Mouse (Mus musculus) lung, embryonic 16.5 days (tissue): ENCODE results near the gene Ccdc92b. TPM values are rescaled to one million over a fixed set of nuclear protein-coding genes. Genes with fewer than 3 reads are reported as not detected.
"Not testable (repeated sequence)": the region's sequence is repeated elsewhere in the genome, so short reads cannot be mapped to it uniquely, and the experiment has no call there.

Experiments used
- ATAC-seq: fragments of 200-750 bp; cut with Nextera tagmentation; 2 replicates; pipeline ENCODE4 v1.8.0; 2017; ENCODE audit warnings: low read depth, mild to moderate bottlenecking, moderate library complexity
- H3K27ac ChIP-seq: fragments of 300-500 bp; sonication (generic); 2 replicates; pipeline ENCODE4 v1.5.1; 2014; ENCODE audit warnings: mild to moderate bottlenecking, control low read depth, low read length
- H3K27me3 ChIP-seq: fragments of 300-500 bp; sonication (generic); 2 replicates; pipeline ENCODE4 v1.6.1; 2014; ENCODE audit warnings: low read depth, low read length, mixed read lengths; ENCODE audit not compliant: control insufficient read depth, insufficient read depth
- H3K36me3 ChIP-seq: fragments of 300-500 bp; sonication (generic); 2 replicates; pipeline ENCODE4 v1.6.1; 2014; ENCODE audit warnings: low read length; ENCODE audit not compliant: control insufficient read depth, insufficient read depth
- H3K4me1 ChIP-seq: fragments of 300-500 bp; sonication (generic); replicated peaks from 2 replicates; pipeline ENCODE4 v1.6.1; 2014; ENCODE audit warnings: low read length, mixed read lengths; ENCODE audit not compliant: control insufficient read depth, insufficient read depth
- H3K4me2 ChIP-seq: fragments of 300-500 bp; sonication (generic); 2 replicates; pipeline ENCODE4 v1.6.1; 2014; ENCODE audit warnings: low read depth, low read length, control low read depth
- H3K4me3 ChIP-seq: fragments of 300-500 bp; sonication (generic); 2 replicates; pipeline ENCODE4 v1.5.1; 2014; ENCODE audit warnings: mild to moderate bottlenecking, low read length, control low read depth
- H3K9ac ChIP-seq: fragments of 300-500 bp; sonication (generic); 2 replicates; pipeline ENCODE4 v1.6.1; 2014; ENCODE audit warnings: low read length, control low read depth
- H3K9me3 ChIP-seq: fragments of 300-500 bp; sonication (generic); 2 replicates; pipeline ENCODE4 v1.6.1; 2016; ENCODE audit warnings: low read length; ENCODE audit not compliant: control insufficient read depth
- WGBS: fragments of 180-500 bp; shearing (Covaris S2); extraction: QIAGEN DNeasy Blood & Tissue Kit; methylation state at CpG from one replicate; pipeline ENCODE4 v1.1.7; 2014; 5-methylcytosine and 5-hydroxymethylcytosine counted together
- polyA plus RNA-seq: library from polyadenylated mRNA; unstranded; fragments of >200 nt; fragmentation: Nextera tagmentation; extraction: Ambion mirVana; gene quantifications from 2 replicates; pipeline ENCODE4 v1.2.1, GENCODE M21; 2015

Ccdc92b gene
- 0.33 and 0.53 TPM in 2 replicates for polyA plus RNA-seq

DNA sequence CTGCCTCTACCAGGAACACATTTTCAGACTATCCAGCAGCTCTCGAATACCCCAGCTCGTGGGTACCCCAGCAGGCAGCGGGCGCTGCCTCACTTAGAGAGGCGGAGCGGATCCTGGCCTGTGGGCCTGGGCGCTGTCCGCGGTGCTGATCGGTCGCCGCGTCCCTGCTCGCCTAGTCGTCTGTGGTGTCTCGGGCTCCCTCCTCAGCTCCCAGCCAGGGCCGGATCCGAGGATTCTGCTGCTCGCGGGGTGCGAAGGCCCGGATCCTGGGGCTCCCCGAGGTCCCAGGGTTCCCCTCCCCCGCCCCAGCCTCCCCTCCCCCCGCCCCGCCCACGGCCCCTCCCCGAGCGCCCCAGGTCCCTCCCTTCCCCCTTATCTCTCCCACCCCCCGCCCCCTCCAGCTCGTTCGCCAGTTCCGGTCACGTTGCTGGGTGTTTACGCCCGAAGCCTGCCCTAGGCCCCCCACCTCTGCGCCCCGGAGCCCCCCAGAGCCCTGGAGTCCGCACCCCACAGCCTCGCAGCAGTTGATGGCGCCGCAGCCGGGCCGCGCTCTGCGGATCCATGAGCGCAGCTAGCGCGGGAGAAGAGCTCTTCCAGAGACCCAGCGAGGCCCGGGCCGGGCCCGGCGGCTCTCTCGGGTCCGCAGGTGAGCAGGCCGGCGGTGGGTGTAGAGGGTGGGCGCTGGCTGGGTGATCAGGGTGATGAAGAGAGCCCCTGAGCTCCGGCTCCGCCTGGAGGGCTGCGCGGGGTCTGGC lies at the start of gene Ccdc92b:
TSS of gene Ccdc92b (plus strand) at position 405 of the 755 bp plus-strand sequence.
- 2% methylated on average over 42 of the region's 63 CpGs for WGBS
- Histone ChIP-seq H3K4me1 (peaks cover 5% of the 10 kb centered on the region; the same call in 1 of the 2 replicates), H3K9me3 (no peaks in the 10 kb centered on the region), H3K9ac (no peak within 1 kb of the TSS), H3K4me2 (peak within 1 kb of the TSS; percentile 43), H3K27ac (no peak within 1 kb of the TSS), H3K36me3 (no peaks in the 10 kb centered on the region), H3K27me3 (peaks cover 21% of the 10 kb centered on the region), H3K4me3 (peak within 1 kb of the TSS; percentile 27)
- ATAC-seq, result peak; percentile 93

DNA sequence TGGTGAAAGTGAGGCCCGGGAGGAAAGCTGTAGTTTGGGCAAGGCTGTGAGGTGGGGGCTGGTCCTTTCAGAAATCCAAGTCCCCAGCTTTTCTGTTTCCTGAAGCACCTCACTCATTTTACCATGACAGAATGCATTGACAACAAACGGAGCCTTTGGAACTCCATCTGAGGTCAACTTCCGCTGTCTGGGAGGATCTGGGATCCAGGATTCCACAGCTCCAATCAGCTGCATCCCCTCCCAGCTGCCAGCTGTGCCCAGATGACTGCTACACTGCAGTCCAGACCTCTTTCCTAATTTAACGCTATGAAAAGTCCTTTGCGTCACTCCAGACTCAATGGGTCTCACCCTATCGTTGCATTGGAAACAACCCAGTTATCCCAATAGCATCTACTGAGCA lies 49.7 kb upstream of the Ccdc92b start:
- Histone ChIP-seq H3K36me3 (no peaks in the 10 kb centered on the region), H3K9ac (no peak overlapping the region), H3K27me3 (no peaks in the 10 kb centered on the region), H3K4me2 (no peak overlapping the region), H3K4me3 (no peak overlapping the region), H3K9me3 (no peaks in the 10 kb centered on the region), H3K27ac (no peak overlapping the region), H3K4me1 (peaks cover 11% of the 10 kb centered on the region; the same call in 1 of the 2 replicates)
- 44% methylated on average over 6 of the region's 6 CpGs for WGBS
- ATAC-seq, result peak; percentile 80

DNA sequence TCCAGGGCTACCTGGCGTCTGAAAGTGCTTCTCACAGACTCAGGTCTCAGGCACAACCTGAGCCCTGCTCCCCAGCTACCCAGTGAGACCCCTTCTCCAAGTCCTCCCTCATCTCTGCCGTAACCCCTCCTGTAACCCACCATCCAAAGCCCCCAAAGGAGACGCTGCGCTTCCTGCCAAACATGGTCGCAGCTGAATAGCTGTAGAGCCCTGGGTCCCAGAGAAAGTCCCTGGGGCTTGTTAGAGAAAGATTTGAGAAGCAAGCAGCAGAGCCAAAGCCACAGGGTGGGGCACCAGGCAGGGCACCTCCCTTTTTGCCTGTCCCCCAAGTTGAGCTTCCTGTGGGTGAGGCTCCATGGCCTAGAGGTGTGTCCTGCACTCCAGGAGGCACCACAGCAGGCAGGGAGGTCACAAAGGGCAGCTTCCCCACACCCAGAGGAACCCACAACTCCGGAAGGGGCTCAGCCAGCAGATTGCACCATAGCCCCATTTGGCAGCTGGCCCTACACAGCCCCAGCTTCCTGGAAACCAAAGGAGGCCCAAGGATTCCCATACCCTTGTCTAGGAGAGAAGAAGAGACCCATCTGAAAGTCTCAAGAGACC lies 46.8 kb upstream of the Ccdc92b start:
- Histone ChIP-seq H3K4me1 (peaks cover 11% of the 10 kb centered on the region; the same call in 1 of the 2 replicates), H3K4me2 (no peak overlapping the region), H3K9me3 (no peaks in the 10 kb centered on the region), H3K4me3 (no peak overlapping the region), H3K27me3 (no peaks in the 10 kb centered on the region), H3K27ac (no peak overlapping the region), H3K9ac (no peak overlapping the region), H3K36me3 (no peaks in the 10 kb centered on the region)
- peak; percentile 24; the same call in 1 of the 2 replicates for ATAC-seq
- 65% methylated on average over 6 of the region's 6 CpGs for WGBS

DNA sequence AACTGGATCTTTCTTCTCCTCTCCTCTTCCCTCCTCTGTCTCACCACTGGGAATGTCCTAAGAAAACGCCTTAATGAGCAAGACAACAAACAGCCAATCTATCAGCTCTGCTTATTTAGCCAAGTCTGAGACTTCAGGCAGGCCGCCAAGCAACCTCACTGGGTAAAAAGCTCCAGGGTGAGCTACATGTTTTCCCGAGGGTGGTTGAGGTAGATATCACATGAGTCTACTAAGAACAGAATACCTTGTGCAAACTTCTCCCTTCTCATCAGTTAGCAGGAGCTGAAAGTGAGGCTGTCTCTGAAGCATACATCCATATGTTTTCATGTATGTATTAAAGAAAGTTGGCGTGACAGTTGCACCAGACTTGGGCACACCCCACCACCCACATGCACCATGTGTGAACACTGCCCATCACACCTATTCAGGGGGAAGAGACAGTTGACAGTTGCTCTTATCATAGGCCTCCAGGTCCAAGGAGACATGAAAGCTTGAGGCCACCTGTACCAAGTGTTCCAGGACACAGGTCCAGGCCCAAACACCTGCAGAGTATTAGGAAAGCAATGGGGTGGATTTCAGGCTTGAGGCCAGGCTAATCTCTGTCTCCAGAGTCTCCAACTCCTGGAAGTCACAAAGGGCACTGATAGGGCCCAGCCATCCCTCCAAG lies 44.5 kb upstream of the Ccdc92b start:
- Histone ChIP-seq H3K9me3 (no peaks in the 10 kb centered on the region), H3K36me3 (no peaks in the 10 kb centered on the region), H3K9ac (no peak overlapping the region), H3K4me3 (no peak overlapping the region), H3K27me3 (no peaks in the 10 kb centered on the region), H3K4me1 (peaks cover 11% of the 10 kb centered on the region; the same call in 1 of the 2 replicates), H3K27ac (no peak overlapping the region), H3K4me2 (no peak overlapping the region)
- no peak for ATAC-seq
- 43% methylated on average over 4 of the region's 4 CpGs for WGBS

DNA sequence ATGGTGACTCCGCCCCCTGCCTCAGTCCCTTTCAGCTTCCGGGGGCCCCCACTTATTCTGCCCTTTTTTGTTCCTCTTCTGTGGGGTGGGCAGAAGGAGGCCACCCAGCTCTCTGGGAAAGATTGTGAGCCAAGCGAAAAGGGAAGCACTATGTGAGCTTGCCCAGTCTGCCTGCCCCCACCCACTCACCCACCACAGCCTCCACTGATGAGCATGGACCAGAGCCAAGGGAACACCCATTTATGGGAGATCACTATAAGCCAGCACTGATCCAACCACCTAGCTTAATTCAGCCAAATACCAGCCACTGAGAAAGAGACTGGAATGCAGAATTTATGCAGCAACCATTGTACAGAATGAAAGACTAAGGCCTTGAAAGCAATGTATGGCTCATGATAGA lies 43.5 kb upstream of the Ccdc92b start:
- Histone ChIP-seq H3K9ac (no peak overlapping the region), H3K4me3 (no peak overlapping the region), H3K27me3 (no peaks in the 10 kb centered on the region), H3K27ac (no peak overlapping the region), H3K4me1 (peaks cover 6% of the 10 kb centered on the region; the same call in 1 of the 2 replicates), H3K9me3 (no peaks in the 10 kb centered on the region), H3K36me3 (no peaks in the 10 kb centered on the region), H3K4me2 (no peak overlapping the region)
- 62% methylated on average over 3 of the region's 3 CpGs for WGBS
- no peak for ATAC-seq

DNA sequence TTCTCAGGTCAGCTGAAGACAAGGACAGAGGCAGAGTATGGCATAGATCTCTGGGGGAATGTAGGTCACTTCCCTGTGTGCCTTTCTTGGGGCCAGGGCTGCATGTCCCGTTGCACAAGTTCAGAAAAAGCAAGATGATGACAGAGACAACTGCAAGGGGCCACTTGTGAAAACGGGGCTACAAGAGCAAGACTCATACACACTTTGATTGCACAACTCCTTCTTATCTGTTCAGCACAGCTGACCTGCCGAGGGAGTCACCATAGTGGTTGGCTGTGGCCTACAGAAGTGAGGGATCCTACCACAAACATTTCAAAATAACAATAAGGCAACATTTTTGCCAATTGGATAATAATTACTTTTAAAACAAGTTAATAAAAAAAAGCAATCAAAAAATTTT lies 42.3 kb upstream of the Ccdc92b start:
- H3K4me3 ChIP-seq, result no peak overlapping the region
- no peak for ATAC-seq
- 27% methylated on average over 3 of the region's 3 CpGs for WGBS
- H3K9me3 ChIP-seq, result no peaks in the 10 kb centered on the region
- H3K27ac ChIP-seq, result no peak overlapping the region
- no peaks in the 10 kb centered on the region for H3K27me3 ChIP-seq
- no peak overlapping the region for H3K9ac ChIP-seq
- H3K36me3 ChIP-seq, result no peaks in the 10 kb centered on the region
- H3K4me1 ChIP-seq, result peaks cover 6% of the 10 kb centered on the region; the same call in 1 of the 2 replicates
- H3K4me2 ChIP-seq, result no peak overlapping the region

DNA sequence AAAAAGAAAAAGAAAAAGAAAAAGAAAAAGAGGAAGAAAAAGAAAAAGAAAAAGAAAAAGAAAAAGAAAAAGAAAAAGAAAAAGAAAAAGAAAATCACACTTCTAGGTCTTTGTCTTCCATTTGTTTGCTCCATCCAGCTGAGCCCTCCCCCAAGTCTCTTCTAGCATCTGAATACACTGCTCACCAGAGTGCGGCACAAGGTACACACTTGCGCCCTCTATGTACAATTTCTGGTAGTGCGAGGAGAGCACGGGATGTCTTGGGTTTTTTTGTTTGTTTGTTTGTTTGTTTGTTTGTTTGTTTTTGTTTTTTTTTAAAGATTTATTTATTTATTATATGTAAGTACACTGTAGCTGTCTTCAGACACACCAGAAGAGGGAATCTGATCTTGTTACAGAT lies 38.1 kb upstream of the Ccdc92b start:
- ATAC-seq, H3K36me3 ChIP-seq, H3K27ac ChIP-seq, H3K9ac ChIP-seq, H3K9me3 ChIP-seq, H3K4me3 ChIP-seq, H3K27me3 ChIP-seq, H3K4me1 ChIP-seq, H3K4me2 ChIP-seq: not testable (repeated sequence)
- 54% methylated on average over 4 of the region's 4 CpGs for WGBS

DNA sequence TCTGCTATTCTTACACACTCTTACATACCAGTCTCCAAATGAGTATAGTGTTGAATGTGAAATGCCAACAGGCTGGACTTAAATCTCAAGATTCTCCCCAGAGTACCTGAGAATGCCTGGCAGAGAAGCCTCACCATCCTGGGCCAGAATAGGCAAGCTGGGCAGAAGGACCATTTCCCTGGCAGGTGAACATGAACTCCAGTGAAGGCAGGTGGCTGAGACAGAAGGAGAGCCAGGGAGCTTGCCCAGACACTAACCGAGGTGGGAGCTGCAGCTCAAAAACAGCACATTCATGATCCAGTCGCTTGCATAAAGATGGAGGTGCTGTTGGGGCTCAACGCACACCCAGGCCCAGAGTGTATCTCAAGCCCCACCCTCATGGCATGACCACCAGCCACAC lies 36.9 kb upstream of the Ccdc92b start:
- Histone ChIP-seq H3K4me3 (no peak overlapping the region), H3K27ac (no peak overlapping the region), H3K9me3 (no peaks in the 10 kb centered on the region), H3K27me3 (no peaks in the 10 kb centered on the region), H3K36me3 (no peaks in the 10 kb centered on the region), H3K9ac (no peak overlapping the region), H3K4me2 (no peak overlapping the region), H3K4me1 (no peaks in the 10 kb centered on the region)
- ATAC-seq, result no peak
- 74% methylated on average over 3 of the region's 3 CpGs for WGBS

DNA sequence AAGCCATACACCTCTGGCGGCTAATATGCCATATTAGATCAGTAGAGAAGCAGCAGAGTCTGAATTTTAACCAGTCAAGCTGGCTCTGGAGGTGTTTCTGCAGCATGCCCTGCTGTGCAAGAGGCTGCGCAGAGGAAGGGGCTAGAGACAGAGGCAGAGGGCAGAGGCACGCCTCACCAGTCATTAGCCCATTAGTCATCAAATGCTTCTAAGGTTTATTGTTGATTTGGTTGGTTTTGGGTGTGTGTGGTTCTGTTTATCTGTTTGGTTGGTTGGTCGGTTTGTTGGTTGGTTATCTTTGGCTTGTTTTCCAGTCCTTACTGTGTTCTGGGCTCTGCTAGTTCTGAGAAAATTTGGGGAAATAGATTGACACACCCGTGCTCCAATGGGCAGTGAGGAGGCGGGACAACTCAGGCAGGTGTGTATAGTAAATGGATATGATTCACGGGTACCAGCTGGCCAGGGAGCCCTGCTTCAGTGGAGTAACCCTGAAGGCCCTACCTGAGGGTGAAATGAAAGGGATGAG lies 35.5 kb upstream of the Ccdc92b start:
- H3K4me2 ChIP-seq, result no peak overlapping the region
- H3K4me1 ChIP-seq, result no peaks in the 10 kb centered on the region
- H3K36me3 ChIP-seq, result no peaks in the 10 kb centered on the region
- no peak overlapping the region for H3K4me3 ChIP-seq
- H3K27me3 ChIP-seq, result peaks cover 14% of the 10 kb centered on the region
- no peak for ATAC-seq
- no peaks in the 10 kb centered on the region for H3K9me3 ChIP-seq
- no peak overlapping the region for H3K27ac ChIP-seq
- no peak overlapping the region for H3K9ac ChIP-seq
- 63% methylated on average over 7 of the region's 7 CpGs for WGBS
